Mouse (Mus musculus) ovary, postnatal 10 days (tissue): Measurements from ENCODE around the gene Dgkg.

Experiments
- DNase-seq: peaks from one replicate; pipeline ENCODE4 v3.0.0; 2022; ENCODE audit warnings: low spot score

The Dgkg gene

GRCm38 (mm10) chr16:22596394-22596793 is 60.6 kb downstream of the Dgkg start:
- DNase-seq, result no peak

GRCm38 (mm10) chr16:22593907-22594306 is 63.1 kb downstream of the Dgkg start:
- no peak for DNase-seq

GRCm38 (mm10) chr16:22589619-22590018 is 67.4 kb downstream of the Dgkg start:
- no peak for DNase-seq

GRCm38 (mm10) chr16:22586151-22586836 is 70.7 kb downstream of the Dgkg start:
- DNase-seq, result no peak

- no peak for DNase-seq
Measured at GRCm38 (mm10) chr16:22585523-22585922, 71.5 kb downstream of the Dgkg start.

GRCm38 (mm10) chr16:22583401-22583800 is 73.6 kb downstream of the Dgkg start:
- DNase-seq, result no peak

GRCm38 (mm10) chr16:22582173-22582929 is 74.7 kb downstream of the Dgkg start:
- DNase-seq, result no peak

GRCm38 (mm10) chr16:22580103-22580502 is 76.9 kb downstream of the Dgkg start:
- DNase-seq, result no peak

GRCm38 (mm10) chr16:22578883-22579282 is 78.1 kb downstream of the Dgkg start:
- DNase-seq, result no peak

- DNase-seq, result no peak
Measured at GRCm38 (mm10) chr16:22577656-22578055, 79.4 kb downstream of the Dgkg start.

- no peak for DNase-seq
Measured at GRCm38 (mm10) chr16:22574164-22574563, 82.9 kb downstream of the Dgkg start.

- DNase-seq, result no peak
Measured at GRCm38 (mm10) chr16:22572641-22573341, 84.2 kb downstream of the Dgkg start.

- no peak for DNase-seq
Measured at GRCm38 (mm10) chr16:22564907-22565272, 92.1 kb downstream of the Dgkg start.

GRCm38 (mm10) chr16:22564259-22564906 is 92.6 kb downstream of the Dgkg start:
- no peak for DNase-seq

GRCm38 (mm10) chr16:22563594-22563993 is 93.4 kb downstream of the Dgkg start:
- DNase-seq, result no peak

GRCm38 (mm10) chr16:22554996-22555395 is 102.0 kb downstream of the Dgkg start:
- no peak for DNase-seq

- DNase-seq, result no peak
Measured at GRCm38 (mm10) chr16:22552351-22552750, 104.7 kb downstream of the Dgkg start.

GRCm38 (mm10) chr16:22551231-22552000 is 105.6 kb downstream of the Dgkg start:
- no peak for DNase-seq

GRCm38 (mm10) chr16:22549346-22549745 is 107.7 kb downstream of the Dgkg start:
- no peak for DNase-seq

GRCm38 (mm10) chr16:22548167-22549080 is 108.6 kb downstream of the Dgkg start:
- peak; percentile 71 for DNase-seq

- no peak for DNase-seq
Measured at GRCm38 (mm10) chr16:22547741-22548140, 109.3 kb downstream of the Dgkg start.
